Mouse (Mus musculus) ES-E14 (cell line): ENCODE measurements at regions not wholly inside any gene's neighbourhood (a gene's known extent, or its start where the extent isn't known, plus 50 kb on each side); places are given as distances from the start of the nearest gene placed in this dataset.

ENCODE experiments used
- CHD2 ChIP-seq: IDR thresholded peaks from 2 replicates; pipeline ENCODE4 v1.6.1; 2014; ENCODE audit warnings: mild to moderate bottlenecking, low read depth, low read length, inconsistent platforms
- HCFC1 ChIP-seq: IDR thresholded peaks from 2 replicates; pipeline ENCODE4 v1.6.1; 2012; ENCODE audit warnings: low read length, inconsistent platforms, borderline replicate concordance; ENCODE audit not compliant: insufficient read depth
- MAFK ChIP-seq: IDR thresholded peaks from 2 replicates; pipeline ENCODE4 v1.6.1; 2014; ENCODE audit warnings: mild to moderate bottlenecking, low read depth, low read length, inconsistent platforms; ENCODE audit not compliant: insufficient read depth
- ZNF384 ChIP-seq: IDR thresholded peaks from 2 replicates; pipeline ENCODE4 v1.6.1; 2012; ENCODE audit warnings: low read depth, low read length, inconsistent platforms

- no peak for TF ChIP-seq HCFC1
- no peak for TF ChIP-seq MAFK
- no peak for TF ChIP-seq ZNF384
- no peak for TF ChIP-seq CHD2
Measured at GRCm38 (mm10) chr11:26972533-26973081, 378.8 kb upstream of the Vrk2 start.
